Mouse (Mus musculus) embryonic fibroblast, embryonic 13.5 days (primary cell): ENCODE results near the gene 4930518I15Rik.

Experiments used
- CTCF ChIP-seq: IDR thresholded peaks from 2 replicates; pipeline ENCODE4 v1.5.1; 2011; ENCODE audit warnings: mild to moderate bottlenecking, control low read depth, low read length, moderate library complexity, borderline replicate concordance; ENCODE audit not compliant: insufficient read depth
- POLR2A ChIP-seq: IDR thresholded peaks from 2 replicates; pipeline ENCODE4 v1.6.1; 2011; ENCODE audit warnings: low read depth, mild to moderate bottlenecking, control low read depth, low read length, moderate library complexity

DNA sequence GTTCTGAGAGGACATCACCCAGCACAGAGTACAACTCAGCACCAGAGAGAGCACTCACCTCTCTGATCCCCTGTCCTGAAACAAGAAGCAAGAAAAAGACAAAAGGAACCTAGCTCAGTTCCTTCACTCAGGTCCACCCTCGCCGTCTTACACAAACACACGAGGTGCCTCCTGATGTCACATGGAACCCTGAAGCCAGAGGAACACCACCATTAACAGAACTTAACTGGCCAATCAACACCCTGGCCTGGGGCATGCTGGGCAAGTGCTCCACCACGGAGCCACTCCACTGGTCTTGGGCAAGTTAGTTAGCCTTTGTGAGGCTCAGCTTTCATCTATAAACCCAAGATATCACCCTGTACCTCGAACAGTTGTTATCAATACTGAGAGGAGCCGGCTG, 50.9 kb downstream of the 4930518I15Rik start:
- TF ChIP-seq CTCF (no peak), POLR2A (no peak)
